Mouse (Mus musculus): ENCODE measurements around the gene Trem3. TPM values are rescaled to one million over a fixed set of nuclear protein-coding genes. Genes with fewer than 3 reads are reported as not detected.

Trem3 gene
- polyA plus RNA-seq, 1 experiment from 2014 or later: 0.14 TPM

GRCm38 (mm10) chr17:48274885-48275284 is 27.3 kb downstream of the Trem3 start:
- 38% methylated on average over 6 of the region's 6 CpGs for WGBS
- Histone ChIP-seq H3K27ac (no peak overlapping the region), H3K27me3 (ENCODE audit: low read depth, poor library complexity, severe bottlenecking) (no peaks in the 10 kb centered on the region), H3K4me3 (no peak overlapping the region), H3K36me3 (no peaks in the 10 kb centered on the region), H3K9me3 (replicated peaks) (no peaks in the 10 kb centered on the region), H3K4me1 (peaks cover 2% of the 10 kb centered on the region; the same call in 1 of the 2 replicates)
- DNase-seq (ENCODE audit: low spot score): peak; percentile 88

DNA sequence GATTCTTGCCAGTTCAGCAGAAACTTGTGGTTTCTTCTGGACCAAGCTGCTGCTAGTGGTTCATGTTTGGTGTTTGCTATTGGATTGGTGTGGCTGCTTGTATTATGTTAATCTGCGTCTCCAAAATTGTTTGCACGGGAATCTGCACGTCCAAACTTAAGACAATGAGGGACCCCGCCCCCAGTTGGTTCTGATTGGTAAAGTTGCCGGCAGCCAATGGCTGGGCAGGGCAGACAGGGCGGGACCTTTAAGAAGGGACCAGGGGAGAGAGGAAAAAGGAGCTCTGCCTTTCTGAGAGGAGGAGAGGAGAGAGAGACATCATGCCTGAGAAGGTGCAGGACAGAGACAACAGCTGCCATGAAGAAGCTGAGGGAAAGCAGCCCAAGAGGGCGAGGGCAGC is 28.2 kb downstream of the Trem3 start:
- 61% methylated on average over 7 of the region's 7 CpGs for WGBS
- H3K4me1 ChIP-seq: peaks cover 4% of the 10 kb centered on the region; the same call in 1 of the 2 replicates

DNA sequence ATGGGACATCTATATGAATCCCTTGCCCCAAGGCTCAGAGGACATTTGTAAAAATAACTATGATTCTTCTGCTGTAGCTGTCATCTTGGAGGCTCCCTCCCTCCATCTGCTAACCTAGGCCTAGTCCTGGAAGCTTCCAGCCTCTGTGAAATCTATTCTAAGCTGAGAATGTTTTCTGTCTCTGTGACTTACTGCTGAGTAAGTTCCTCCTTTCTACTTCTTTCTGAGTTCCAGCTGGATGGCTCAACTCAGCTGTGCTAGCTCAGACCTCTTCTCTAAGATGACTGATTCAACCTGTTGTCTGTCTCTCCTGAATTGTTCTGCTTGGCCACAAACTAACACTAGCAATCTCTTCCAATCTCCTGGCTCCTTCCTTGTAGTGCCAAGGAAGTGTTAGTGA is 30.8 kb downstream of the Trem3 start:
- no peaks in the 10 kb centered on the region for H3K27me3 ChIP-seq (ENCODE audit: low read depth, poor library complexity, severe bottlenecking)
- no peak for DNase-seq (ENCODE audit: low spot score)
- H3K4me3 ChIP-seq: no peak overlapping the region
- no peaks in the 10 kb centered on the region for H3K36me3 ChIP-seq
- peaks cover 18% of the 10 kb centered on the region for H3K4me1 ChIP-seq
- no peak overlapping the region for H3K27ac ChIP-seq
- no peaks in the 10 kb centered on the region for H3K9me3 ChIP-seq (replicated peaks)

More for the DNA sequence above, 28.2 kb downstream of the Trem3 start:
- Histone ChIP-seq H3K27me3 (ENCODE audit: low read depth, poor library complexity, severe bottlenecking) (no peaks in the 10 kb centered on the region), H3K27ac (no peak overlapping the region), H3K36me3 (no peaks in the 10 kb centered on the region), H3K9me3 (replicated peaks) (no peaks in the 10 kb centered on the region), H3K4me3 (no peak overlapping the region)
- DNase-seq (ENCODE audit: low spot score): no peak

DNA sequence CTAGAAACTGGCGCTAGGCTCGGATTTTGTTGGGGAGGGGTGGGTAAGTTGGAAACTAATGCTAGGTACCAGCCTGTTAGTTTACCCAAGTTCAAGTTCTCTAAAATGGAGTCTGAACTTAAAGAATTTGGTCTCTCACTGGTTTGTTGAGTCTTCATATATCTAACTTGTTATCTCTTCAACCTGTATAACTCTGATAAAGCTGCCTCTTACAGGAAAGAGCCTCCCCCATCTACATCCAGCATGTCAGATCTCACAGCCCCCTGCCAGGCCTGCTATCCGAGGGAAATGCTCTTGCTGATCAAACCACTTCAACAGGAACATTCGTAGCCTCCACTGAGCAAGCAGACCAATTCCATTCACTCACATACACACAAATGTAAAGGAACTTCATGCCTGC is 31.4 kb downstream of the Trem3 start:
- Histone ChIP-seq H3K4me1 (peaks cover 18% of the 10 kb centered on the region), H3K36me3 (no peaks in the 10 kb centered on the region), H3K27ac (no peak overlapping the region), H3K4me3 (no peak overlapping the region), H3K9me3 (replicated peaks) (no peaks in the 10 kb centered on the region), H3K27me3 (ENCODE audit: low read depth, poor library complexity, severe bottlenecking) (no peaks in the 10 kb centered on the region)
- no peak for DNase-seq (ENCODE audit: low spot score)
- WGBS: 82% methylated on average over 4 of the region's 4 CpGs

GRCm38 (mm10) chr17:48280943-48281738 is 33.6 kb downstream of the Trem3 start:
- Histone ChIP-seq H3K4me3 (peak overlapping the region; percentile 39), H3K27ac (peak overlapping the region; percentile 90), H3K27me3 (ENCODE audit: low read depth, poor library complexity, severe bottlenecking) (no peaks in the 10 kb centered on the region), H3K36me3 (no peaks in the 10 kb centered on the region), H3K9me3 (replicated peaks) (no peaks in the 10 kb centered on the region), H3K4me1 (peaks cover 16% of the 10 kb centered on the region)
- DNase-seq (ENCODE audit: low spot score): peak; percentile 57
- WGBS: 41% methylated on average over 18 of the region's 18 CpGs

- WGBS: 6% methylated on average over 3 of the region's 3 CpGs
- Histone ChIP-seq H3K36me3 (no peaks in the 10 kb centered on the region), H3K27ac (peak overlapping the region; percentile 90), H3K27me3 (ENCODE audit: low read depth, poor library complexity, severe bottlenecking) (no peaks in the 10 kb centered on the region), H3K9me3 (replicated peaks) (no peaks in the 10 kb centered on the region), H3K4me3 (peak overlapping the region; percentile 39), H3K4me1 (peaks cover 16% of the 10 kb centered on the region)
- DNase-seq (ENCODE audit: low spot score): peak; percentile 52
These were observed 34.1 kb downstream of the Trem3 start for GRCm38 (mm10) chr17:48281739-48282085.

DNA sequence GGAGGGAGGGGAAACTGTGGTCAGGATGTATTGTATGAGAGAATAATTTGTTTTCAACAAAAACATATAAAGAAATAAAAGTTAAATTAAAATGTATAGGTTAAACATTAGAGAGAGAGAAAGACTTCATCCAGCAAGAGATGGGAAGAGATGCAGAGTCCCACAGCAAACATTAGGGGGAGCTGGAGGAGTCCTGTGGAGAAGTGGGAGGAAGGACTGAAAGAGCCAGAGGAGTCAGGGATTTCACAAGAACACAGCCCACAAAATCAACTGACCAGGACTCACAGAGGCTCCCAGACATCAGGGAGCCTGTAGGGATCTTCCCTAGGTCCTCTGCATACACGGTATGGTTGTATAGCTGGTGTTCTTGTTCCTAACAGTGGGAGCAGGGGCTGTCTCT is 39.2 kb downstream of the Trem3 start:
- Histone ChIP-seq H3K36me3 (no peaks in the 10 kb centered on the region), H3K4me3 (no peak overlapping the region), H3K4me1 (peaks cover 5% of the 10 kb centered on the region; the same call in 1 of the 2 replicates), H3K27ac (no peak overlapping the region), H3K27me3 (ENCODE audit: low read depth, poor library complexity, severe bottlenecking) (no peaks in the 10 kb centered on the region), H3K9me3 (replicated peaks) (no peaks in the 10 kb centered on the region)
- WGBS: 48% methylated on average over 1 of the region's 1 CpGs
- DNase-seq (ENCODE audit: low spot score): no peak

GRCm38 (mm10) chr17:48287276-48287675 is 39.7 kb downstream of the Trem3 start:
- WGBS: 66% methylated on average over 2 of the region's 2 CpGs
- no peak overlapping the region for H3K27ac ChIP-seq
- DNase-seq (ENCODE audit: low spot score): no peak
- H3K36me3 ChIP-seq: no peaks in the 10 kb centered on the region
- H3K27me3 ChIP-seq (ENCODE audit: low read depth, poor library complexity, severe bottlenecking): no peaks in the 10 kb centered on the region
- H3K4me1 ChIP-seq: 0 out of 2 replicates have a peak, but pooled peaks cover 3% of the 10 kb centered on the region
- no peaks in the 10 kb centered on the region for H3K9me3 ChIP-seq (replicated peaks)
- H3K4me3 ChIP-seq: no peak overlapping the region

DNA sequence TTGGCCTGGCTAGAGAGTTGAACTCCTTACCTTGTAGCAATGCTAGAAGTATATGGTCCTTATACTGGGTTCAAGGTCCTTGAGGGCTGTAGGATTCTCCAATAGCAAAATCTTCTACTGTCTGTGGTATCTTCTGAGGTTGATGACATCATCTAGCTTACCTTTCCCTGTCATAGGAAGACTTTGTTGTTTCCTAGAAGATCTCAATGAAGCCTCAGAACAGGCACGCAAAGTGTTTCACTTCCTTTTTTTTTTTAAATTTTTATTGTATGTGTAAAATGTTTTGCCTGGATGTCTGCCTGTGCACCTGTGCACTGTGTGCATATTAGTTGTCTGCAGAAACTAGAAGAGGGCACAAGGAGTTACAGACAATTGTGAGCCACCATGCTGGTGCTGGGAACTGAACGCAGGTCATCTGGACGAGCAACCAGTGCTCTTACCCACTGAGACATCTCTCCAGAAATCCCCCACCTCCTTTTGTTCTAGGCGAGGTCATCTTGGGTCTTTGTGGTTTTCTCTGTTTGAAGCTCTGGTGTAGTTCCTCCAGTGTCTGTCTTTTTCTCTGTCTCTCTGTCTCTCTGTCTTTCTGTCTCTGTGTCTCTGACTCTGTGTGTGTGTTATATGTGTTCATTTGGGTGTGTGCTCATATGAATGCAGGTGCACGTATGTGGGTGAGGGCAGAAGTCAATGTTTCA is 46.1 kb downstream of the Trem3 start:
- no peak overlapping the region for H3K27ac ChIP-seq
- no peaks in the 10 kb centered on the region for H3K4me1 ChIP-seq
- no peaks in the 10 kb centered on the region for H3K9me3 ChIP-seq (replicated peaks)
- H3K36me3 ChIP-seq: no peaks in the 10 kb centered on the region
- DNase-seq (ENCODE audit: low spot score): no peak
- no peak overlapping the region for H3K4me3 ChIP-seq
- 85% methylated on average over 5 of the region's 5 CpGs for WGBS
- H3K27me3 ChIP-seq (ENCODE audit: low read depth, poor library complexity, severe bottlenecking): no peaks in the 10 kb centered on the region

- no peak for DNase-seq (ENCODE audit: low spot score)
- WGBS: 33% methylated on average over 3 of the region's 4 CpGs
These were observed 51.6 kb downstream of the Trem3 start, which contains the start of gene Treml2 for GRCm38 (mm10) chr17:48299203-48299602. Gene Treml2 (plus strand): TSS chr17:48299498.

GRCm38 (mm10) chr17:48299756-48300155 is 52.2 kb downstream of the Trem3 start:
- Histone ChIP-seq H3K4me3 (no peak overlapping the region), H3K27me3 (ENCODE audit: low read depth, poor library complexity, severe bottlenecking) (no peaks in the 10 kb centered on the region), H3K27ac (0 out of 2 replicates have a peak overlapping the region, but pooled peaks have one; percentile 16), H3K9me3 (replicated peaks) (no peaks in the 10 kb centered on the region), H3K4me1 (peaks cover 11% of the 10 kb centered on the region), H3K36me3 (no peaks in the 10 kb centered on the region)
- no peak for DNase-seq (ENCODE audit: low spot score)
- 50% methylated on average over 7 of the region's 7 CpGs for WGBS

More at GRCm38 (mm10) chr17:48299203-48299602, 51.6 kb downstream of the Trem3 start, which contains the start of gene Treml2:
- H3K4me1 ChIP-seq: peaks cover 11% of the 10 kb centered on the region
- H3K36me3 ChIP-seq: no peaks in the 10 kb centered on the region
- H3K27ac ChIP-seq: 0 out of 2 replicates have a peak within 1 kb of the TSS, but pooled peaks have one; percentile 16
- no peaks in the 10 kb centered on the region for H3K9me3 ChIP-seq (replicated peaks)
- no peaks in the 10 kb centered on the region for H3K27me3 ChIP-seq (ENCODE audit: low read depth, poor library complexity, severe bottlenecking)
- no peak within 1 kb of the TSS; the same call in 1 of the 2 replicates for H3K4me3 ChIP-seq

DNA sequence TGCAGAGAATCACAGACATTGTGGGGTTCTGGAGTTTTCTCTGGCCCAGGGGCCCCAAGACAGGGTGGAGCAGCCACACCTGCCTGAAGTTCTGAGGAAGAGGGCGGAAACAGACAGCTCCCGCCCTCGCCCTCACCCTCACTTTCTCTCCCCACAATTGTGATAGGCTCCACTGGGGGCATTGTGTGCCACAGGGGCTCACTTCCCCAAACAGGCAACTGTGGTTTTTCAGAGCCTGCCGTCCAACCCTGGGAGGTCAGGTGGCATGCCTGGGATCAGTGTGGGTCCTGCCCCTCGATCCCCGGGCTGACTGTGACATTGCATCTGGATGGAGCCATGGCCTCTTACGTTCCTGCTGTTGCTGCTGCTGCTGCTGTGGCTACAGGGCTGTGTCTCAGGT is 52.6 kb downstream of the Trem3 start:
- no peak for DNase-seq (ENCODE audit: low spot score)

DNA sequence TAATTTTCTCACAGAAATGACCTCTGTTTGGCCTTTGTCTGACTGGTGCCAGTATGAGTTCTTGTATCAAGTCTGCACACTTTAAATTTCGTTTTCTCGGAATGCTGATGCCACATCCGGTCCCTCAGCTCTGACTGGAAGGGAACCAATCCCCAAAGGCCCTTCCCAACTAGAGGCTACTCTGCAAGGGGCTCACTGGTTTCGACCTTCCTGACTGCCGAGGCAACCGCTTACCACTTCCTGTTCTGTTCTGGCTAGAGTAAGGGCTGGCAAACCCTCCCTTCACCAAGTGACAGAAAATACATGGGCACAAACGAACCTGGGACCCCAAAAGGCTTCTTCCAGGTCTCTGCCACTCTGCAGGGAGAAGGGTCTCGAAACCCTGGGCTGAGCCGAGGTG is 53.3 kb downstream of the Trem3 start:
- no peaks in the 10 kb centered on the region for H3K27me3 ChIP-seq (ENCODE audit: low read depth, poor library complexity, severe bottlenecking)
- H3K9me3 ChIP-seq (replicated peaks): no peaks in the 10 kb centered on the region
- no peak for DNase-seq (ENCODE audit: low spot score)
- 80% methylated on average over 9 of the region's 9 CpGs for WGBS
- H3K36me3 ChIP-seq: no peaks in the 10 kb centered on the region
- H3K27ac ChIP-seq: peak overlapping the region; percentile 34; the same call in 1 of the 2 replicates
- peaks cover 11% of the 10 kb centered on the region for H3K4me1 ChIP-seq
- H3K4me3 ChIP-seq: no peak overlapping the region

More for the DNA sequence above, 52.6 kb downstream of the Trem3 start:
- H3K27me3 ChIP-seq (ENCODE audit: low read depth, poor library complexity, severe bottlenecking): no peaks in the 10 kb centered on the region
- no peaks in the 10 kb centered on the region for H3K36me3 ChIP-seq
- peaks cover 11% of the 10 kb centered on the region for H3K4me1 ChIP-seq
- H3K9me3 ChIP-seq (replicated peaks): no peaks in the 10 kb centered on the region
- H3K4me3 ChIP-seq: no peak overlapping the region; the same call in 1 of the 2 replicates
- 68% methylated on average over 7 of the region's 7 CpGs for WGBS
- H3K27ac ChIP-seq: peak overlapping the region; percentile 16; the same call in 1 of the 2 replicates
